Mouse (Mus musculus): ENCODE measurements around the gene Polr2g. TPM values are rescaled to one million over a fixed set of nuclear protein-coding genes. Genes with fewer than 3 reads are reported as not detected.
"Not testable (repeated sequence)": the region's sequence is repeated elsewhere in the genome, so short reads cannot be mapped to it uniquely, and the experiment has no call there.

Polr2g gene
- polyA plus RNA-seq, 1 experiment from 2014 or later: 129 TPM

GRCm38 (mm10) chr19:8837251-8837791 lies 38.9 kb upstream of the Polr2g start, which contains the start of gene Bscl2:
Gene Bscl2, plus strand, starts transcription at chr19:8837467.
- H3K27ac ChIP-seq (ENCODE audit: low read length): peak within 1 kb of the TSS; percentile 97
- peak; percentile 68; the same call in 1 of the 2 replicates for ATAC-seq (ENCODE audit: insufficient read depth, low FRiP score)
- H3K4me1 ChIP-seq (ENCODE audit: control insufficient read depth, insufficient read depth, low read length): peaks cover 16% of the 10 kb centered on the region
- H3K36me3 ChIP-seq (ENCODE audit: control insufficient read depth, insufficient read depth, low read length): peaks cover 7% of the 10 kb centered on the region; the same call in 1 of the 2 replicates
- no peaks in the 10 kb centered on the region for H3K27me3 ChIP-seq (ENCODE audit: control insufficient read depth, insufficient read depth, low read length)
- peak within 1 kb of the TSS; percentile 91 for H3K9ac ChIP-seq (ENCODE audit: low read length)
- H3K4me2 ChIP-seq (ENCODE audit: low read depth, low read length): peak within 1 kb of the TSS; percentile 96
- no peaks in the 10 kb centered on the region for H3K9me3 ChIP-seq (replicated peaks; ENCODE audit: control insufficient read depth, low read length)
- WGBS: under 1% methylated on average over 38 of the region's 38 CpGs
- peak within 1 kb of the TSS; percentile 66 for H3K4me3 ChIP-seq (replicated peaks; ENCODE audit: low read length)

- H3K9me3 ChIP-seq (replicated peaks; ENCODE audit: control insufficient read depth, low read length); H3K4me2 ChIP-seq (ENCODE audit: low read depth, low read length); H3K27me3 ChIP-seq (ENCODE audit: control insufficient read depth, insufficient read depth, low read length); H3K9ac ChIP-seq (ENCODE audit: low read length); ATAC-seq (ENCODE audit: insufficient read depth, low FRiP score); H3K27ac ChIP-seq (ENCODE audit: low read length); H3K4me3 ChIP-seq (replicated peaks; ENCODE audit: low read length): not testable (repeated sequence)
- WGBS: 96% methylated on average over 10 of the region's 10 CpGs
- Histone ChIP-seq H3K4me1 (ENCODE audit: control insufficient read depth, insufficient read depth, low read length) (peaks cover 16% of the 10 kb centered on the region), H3K36me3 (ENCODE audit: control insufficient read depth, insufficient read depth, low read length) (peaks cover 15% of the 10 kb centered on the region; the same call in 1 of the 2 replicates)
Observed at GRCm38 (mm10) chr19:8836327-8836726, 38.0 kb upstream of the Polr2g start.

GRCm38 (mm10) chr19:8832971-8833370 lies 34.6 kb upstream of the Polr2g start:
- H3K4me3 ChIP-seq (replicated peaks; ENCODE audit: low read length): no peak overlapping the region
- peaks cover 38% of the 10 kb centered on the region; the same call in 1 of the 2 replicates for H3K36me3 ChIP-seq (ENCODE audit: control insufficient read depth, insufficient read depth, low read length)
- H3K27ac ChIP-seq (ENCODE audit: low read length): no peak overlapping the region
- no peaks in the 10 kb centered on the region for H3K9me3 ChIP-seq (replicated peaks; ENCODE audit: control insufficient read depth, low read length)
- ATAC-seq (ENCODE audit: insufficient read depth, low FRiP score): no peak
- H3K4me1 ChIP-seq (ENCODE audit: control insufficient read depth, insufficient read depth, low read length): peaks cover under 1% of the 10 kb centered on the region; the same call in 1 of the 2 replicates
- H3K9ac ChIP-seq (ENCODE audit: low read length): no peak overlapping the region
- H3K4me2 ChIP-seq (ENCODE audit: low read depth, low read length): no peak overlapping the region
- no peaks in the 10 kb centered on the region for H3K27me3 ChIP-seq (ENCODE audit: control insufficient read depth, insufficient read depth, low read length)
- WGBS: 85% methylated on average over 4 of the region's 4 CpGs

- no peaks in the 10 kb centered on the region for H3K9me3 ChIP-seq (replicated peaks; ENCODE audit: control insufficient read depth, low read length)
- 83% methylated on average over 11 of the region's 11 CpGs for WGBS
- peaks cover 43% of the 10 kb centered on the region for H3K36me3 ChIP-seq (ENCODE audit: control insufficient read depth, insufficient read depth, low read length)
- H3K4me3 ChIP-seq (replicated peaks; ENCODE audit: low read length): no peak overlapping the region
- no peak for ATAC-seq (ENCODE audit: insufficient read depth, low FRiP score)
- H3K9ac ChIP-seq (ENCODE audit: low read length): no peak overlapping the region
- no peak overlapping the region for H3K4me2 ChIP-seq (ENCODE audit: low read depth, low read length)
- no peak overlapping the region for H3K27ac ChIP-seq (ENCODE audit: low read length)
- H3K4me1 ChIP-seq (ENCODE audit: control insufficient read depth, insufficient read depth, low read length): no peaks in the 10 kb centered on the region
- no peaks in the 10 kb centered on the region for H3K27me3 ChIP-seq (ENCODE audit: control insufficient read depth, insufficient read depth, low read length)
Observed at GRCm38 (mm10) chr19:8831262-8831661, 32.9 kb upstream of the Polr2g start.

GRCm38 (mm10) chr19:8830664-8831063 lies 32.3 kb upstream of the Polr2g start:
- no peaks in the 10 kb centered on the region for H3K27me3 ChIP-seq (ENCODE audit: control insufficient read depth, insufficient read depth, low read length)
- H3K4me3 ChIP-seq (replicated peaks; ENCODE audit: low read length): no peak overlapping the region
- WGBS: 92% methylated on average over 8 of the region's 8 CpGs
- no peak overlapping the region for H3K4me2 ChIP-seq (ENCODE audit: low read depth, low read length)
- no peak for ATAC-seq (ENCODE audit: insufficient read depth, low FRiP score)
- H3K27ac ChIP-seq (ENCODE audit: low read length): no peak overlapping the region
- H3K36me3 ChIP-seq (ENCODE audit: control insufficient read depth, insufficient read depth, low read length): peaks cover 45% of the 10 kb centered on the region
- H3K9me3 ChIP-seq (replicated peaks; ENCODE audit: control insufficient read depth, low read length): no peaks in the 10 kb centered on the region
- H3K4me1 ChIP-seq (ENCODE audit: control insufficient read depth, insufficient read depth, low read length): no peaks in the 10 kb centered on the region
- no peak overlapping the region for H3K9ac ChIP-seq (ENCODE audit: low read length)

GRCm38 (mm10) chr19:8829660-8830059 lies 31.3 kb upstream of the Polr2g start, which contains the start of gene AC129217.1:
Gene AC129217.1, plus strand, starts transcription at chr19:8829773.
- H3K36me3 ChIP-seq (ENCODE audit: control insufficient read depth, insufficient read depth, low read length): peaks cover 52% of the 10 kb centered on the region
- H3K9me3 ChIP-seq (replicated peaks; ENCODE audit: control insufficient read depth, low read length): no peaks in the 10 kb centered on the region
- 92% methylated on average over 8 of the region's 8 CpGs for WGBS
- H3K9ac ChIP-seq (ENCODE audit: low read length): no peak within 1 kb of the TSS
- no peaks in the 10 kb centered on the region for H3K4me1 ChIP-seq (ENCODE audit: control insufficient read depth, insufficient read depth, low read length)
- no peaks in the 10 kb centered on the region for H3K27me3 ChIP-seq (ENCODE audit: control insufficient read depth, insufficient read depth, low read length)
- H3K4me2 ChIP-seq (ENCODE audit: low read depth, low read length): no peak within 1 kb of the TSS
- no peak within 1 kb of the TSS for H3K4me3 ChIP-seq (replicated peaks; ENCODE audit: low read length)
- no peak for ATAC-seq (ENCODE audit: insufficient read depth, low FRiP score)
- no peak within 1 kb of the TSS for H3K27ac ChIP-seq (ENCODE audit: low read length)

- Histone ChIP-seq H3K4me1 (ENCODE audit: control insufficient read depth, insufficient read depth, low read length) (peaks cover 17% of the 10 kb centered on the region), H3K27me3 (ENCODE audit: control insufficient read depth, insufficient read depth, low read length) (no peaks in the 10 kb centered on the region), H3K4me2 (ENCODE audit: low read depth, low read length) (peak overlapping the region; percentile 89), H3K36me3 (ENCODE audit: control insufficient read depth, insufficient read depth, low read length) (peaks cover 26% of the 10 kb centered on the region), H3K9me3 (replicated peaks; ENCODE audit: control insufficient read depth, low read length) (no peaks in the 10 kb centered on the region), H3K9ac (ENCODE audit: low read length) (peak overlapping the region; percentile 51), H3K4me3 (replicated peaks; ENCODE audit: low read length) (peak overlapping the region; percentile 100), H3K27ac (ENCODE audit: low read length) (no peak overlapping the region)
- WGBS: 69% methylated on average over 8 of the region's 8 CpGs
- no peak for ATAC-seq (ENCODE audit: insufficient read depth, low FRiP score)
Observed at GRCm38 (mm10) chr19:8822696-8823095, 24.3 kb upstream of the Polr2g start.

GRCm38 (mm10) chr19:8821146-8821545 lies 22.8 kb upstream of the Polr2g start:
- H3K9me3 ChIP-seq (replicated peaks; ENCODE audit: control insufficient read depth, low read length): no peaks in the 10 kb centered on the region
- ATAC-seq (ENCODE audit: insufficient read depth, low FRiP score): no peak
- peak overlapping the region; percentile 99 for H3K27ac ChIP-seq (ENCODE audit: low read length)
- peak overlapping the region; percentile 98 for H3K9ac ChIP-seq (ENCODE audit: low read length)
- peaks cover 27% of the 10 kb centered on the region for H3K4me1 ChIP-seq (ENCODE audit: control insufficient read depth, insufficient read depth, low read length)
- no peaks in the 10 kb centered on the region for H3K27me3 ChIP-seq (ENCODE audit: control insufficient read depth, insufficient read depth, low read length)
- WGBS: under 1% methylated on average over 7 of the region's 7 CpGs
- H3K4me3 ChIP-seq (replicated peaks; ENCODE audit: low read length): peak overlapping the region; percentile 100
- peak overlapping the region; percentile 89 for H3K4me2 ChIP-seq (ENCODE audit: low read depth, low read length)
- H3K36me3 ChIP-seq (ENCODE audit: control insufficient read depth, insufficient read depth, low read length): peaks cover 21% of the 10 kb centered on the region

GRCm38 (mm10) chr19:8820424-8820956 lies 22.1 kb upstream of the Polr2g start:
- WGBS: 1% methylated on average over 48 of the region's 48 CpGs
- Histone ChIP-seq H3K4me3 (replicated peaks; ENCODE audit: low read length) (peak overlapping the region; percentile 100), H3K9me3 (replicated peaks; ENCODE audit: control insufficient read depth, low read length) (no peaks in the 10 kb centered on the region), H3K4me2 (ENCODE audit: low read depth, low read length) (peak overlapping the region; percentile 89), H3K4me1 (ENCODE audit: control insufficient read depth, insufficient read depth, low read length) (peaks cover 27% of the 10 kb centered on the region), H3K36me3 (ENCODE audit: control insufficient read depth, insufficient read depth, low read length) (peaks cover 19% of the 10 kb centered on the region), H3K27me3 (ENCODE audit: control insufficient read depth, insufficient read depth, low read length) (no peaks in the 10 kb centered on the region), H3K9ac (ENCODE audit: low read length) (peak overlapping the region; percentile 98), H3K27ac (ENCODE audit: low read length) (peak overlapping the region; percentile 99)
- ATAC-seq (ENCODE audit: insufficient read depth, low FRiP score): peak; percentile 22
